Comparison of ENCODE assay signal across 11 mouse cellular contexts in the genomic region with DNA sequence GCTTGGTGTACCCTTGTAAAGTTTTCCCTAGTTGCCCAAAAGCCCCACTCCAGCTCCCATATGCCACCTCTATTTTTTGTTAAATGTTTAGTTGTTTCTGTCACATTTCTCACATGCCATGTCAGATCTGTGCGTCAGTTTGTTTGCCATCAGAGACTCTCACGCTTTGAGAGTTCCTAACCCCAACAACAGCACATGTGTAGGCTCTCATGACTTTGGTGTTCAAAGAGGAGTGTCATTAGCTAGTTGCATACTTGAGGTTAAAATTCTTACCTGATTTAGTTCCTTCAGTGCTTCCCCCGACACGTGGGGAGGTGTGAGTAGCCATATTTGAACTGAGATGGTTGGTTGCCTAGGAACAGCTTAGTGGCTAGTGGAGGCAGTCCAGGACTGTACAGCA. TPM values are rescaled to one million over a fixed set of nuclear protein-coding genes. Genes with fewer than 3 reads are reported as not detected.
A peak's percentile ranks its signal among the peaks of the same experiment; 100 is the strongest.
DNase-seq lines count a peak whose midpoint lies in the region; ATAC-seq and TF ChIP-seq lines count a peak whose summit lies in the region.
"Had no signal": no experiment of that assay in that cellular context is flagged by ENCODE, and none has a peak within 500 bp of the region (broad histone marks: within the 10 kb centered on the region; RNA-seq: fewer than 3 reads in every experiment).

No protein-coding gene starts in this region.

- WGBS in intestine, embryonic 14.5 days, result 88% methylated on average over 4 of the region's 4 CpGs
- 89% methylated on average over 4 of the region's 4 CpGs for WGBS in intestine, postnatal 0 days
- WGBS in forebrain, embryonic 13.5 days, result 46% methylated on average over 4 of the region's 4 CpGs
- WGBS in macrophage (ENCODE audit: missing documents), result 89% methylated on average over 4 of the region's 4 CpGs

- no peaks in the 10 kb centered on the region for H3K9me3 ChIP-seq in intestine, embryonic 14.5 days (ENCODE audit: control insufficient read depth, low read length)
- H3K9me3 ChIP-seq in intestine, postnatal 0 days (ENCODE audit: control insufficient read depth), result no peaks in the 10 kb centered on the region
- peaks cover 4% of the 10 kb centered on the region; the same call in 1 of the 2 replicates for H3K9me3 ChIP-seq in forebrain, embryonic 13.5 days (replicated peaks)
- H3K9me3 ChIP-seq: embryonic facial prominence, embryonic 13.5 days had no signal

- ATAC-seq in intestine, embryonic 14.5 days (replicated peaks; ENCODE audit: low FRiP score, low TSS enrichment, low read depth), result no peak
- no peak for ATAC-seq in intestine, postnatal 0 days
- no peak for ATAC-seq in forebrain, embryonic 13.5 days

- peaks cover 69% of the 10 kb centered on the region for H3K79me2 ChIP-seq in macrophage (ENCODE audit: inconsistent target)

- no peak overlapping the region for H3K27ac ChIP-seq in intestine, embryonic 14.5 days (ENCODE audit: low read depth)
- no peak overlapping the region for H3K27ac ChIP-seq in intestine, postnatal 0 days (ENCODE audit: low read depth, low read length)
- H3K27ac ChIP-seq in brown adipose tissue, adult 24 weeks (replicated peaks; ENCODE audit: low read depth, low read length), result peak overlapping the region; percentile 84
- H3K27ac ChIP-seq in forebrain, embryonic 13.5 days, result no peak overlapping the region
- H3K27ac ChIP-seq in macrophage, result 0 out of 2 replicates have a peak overlapping the region, but pooled peaks have one; percentile 86
- H3K27ac ChIP-seq: embryonic facial prominence, embryonic 13.5 days had no signal

- H3K27me3 ChIP-seq in intestine, embryonic 14.5 days (replicated peaks; ENCODE audit: control insufficient read depth, insufficient read depth, low read length), result no peaks in the 10 kb centered on the region
- peaks cover 61% of the 10 kb centered on the region for H3K27me3 ChIP-seq in intestine, postnatal 0 days (replicated peaks; ENCODE audit: control insufficient read depth, insufficient read depth, low read length)
- no peaks in the 10 kb centered on the region for H3K27me3 ChIP-seq in forebrain, embryonic 13.5 days
- H3K27me3 ChIP-seq: embryonic facial prominence, embryonic 13.5 days had no signal

- H3K4me1 ChIP-seq in intestine, embryonic 14.5 days (replicated peaks; ENCODE audit: control insufficient read depth, insufficient read depth, low read length), result peaks cover 4% of the 10 kb centered on the region; the same call in 1 of the 2 replicates
- H3K4me1 ChIP-seq in intestine, postnatal 0 days (replicated peaks; ENCODE audit: control insufficient read depth, insufficient read depth, low read length), result no peaks in the 10 kb centered on the region
- peaks cover 8% of the 10 kb centered on the region for H3K4me1 ChIP-seq in brown adipose tissue, adult 24 weeks (ENCODE audit: control insufficient read depth, insufficient read depth, insufficient read length, low read length)
- peaks cover 32% of the 10 kb centered on the region for H3K4me1 ChIP-seq in forebrain, embryonic 13.5 days

- TF ChIP-seq CTCF in intestine, postnatal 0 days (IDR thresholded peaks at IDR 0.05; ENCODE audit: low read depth), result no peak

- no peaks in the 10 kb centered on the region for H3K36me3 ChIP-seq in intestine, embryonic 14.5 days (ENCODE audit: control insufficient read depth, insufficient read depth, low read length)
- H3K36me3 ChIP-seq in intestine, postnatal 0 days (ENCODE audit: control insufficient read depth, insufficient read depth), result no peaks in the 10 kb centered on the region
- H3K36me3 ChIP-seq in forebrain, embryonic 13.5 days (ENCODE audit: poor library complexity, severe bottlenecking), result peaks cover 8% of the 10 kb centered on the region; the same call in 1 of the 2 replicates
- no peaks in the 10 kb centered on the region for H3K36me3 ChIP-seq in macrophage (ENCODE audit: inconsistent target)
- H3K36me3 ChIP-seq: embryonic facial prominence, embryonic 13.5 days had no signal

- no peak overlapping the region for H3K9ac ChIP-seq in intestine, embryonic 14.5 days (ENCODE audit: low read length)
- H3K9ac ChIP-seq in intestine, postnatal 0 days (ENCODE audit: low read depth, low read length), result no peak overlapping the region
- no peak overlapping the region; the same call in 1 of the 2 replicates for H3K9ac ChIP-seq in forebrain, embryonic 13.5 days
- H3K9ac ChIP-seq: embryonic facial prominence, embryonic 13.5 days had no signal

- 0 out of 2 replicates have a peak overlapping the region, but pooled peaks have one; percentile 2 for H3K4me2 ChIP-seq in intestine, embryonic 14.5 days (ENCODE audit: low read length)
- no peak overlapping the region for H3K4me2 ChIP-seq in intestine, postnatal 0 days (replicated peaks; ENCODE audit: low read depth)
- peak overlapping the region; percentile 53 for H3K4me2 ChIP-seq in forebrain, embryonic 13.5 days

- H3K4me3 ChIP-seq in intestine, embryonic 14.5 days (ENCODE audit: low read depth, low read length), result no peak overlapping the region
- H3K4me3 ChIP-seq in intestine, postnatal 0 days (ENCODE audit: low read depth, low read length), result no peak overlapping the region
- no peak overlapping the region for H3K4me3 ChIP-seq in brown adipose tissue, adult 24 weeks (ENCODE audit: insufficient read depth, low read depth, low read length)
- peak overlapping the region; percentile 27; the same call in 1 of the 2 replicates for H3K4me3 ChIP-seq in forebrain, embryonic 13.5 days
- H3K4me3 ChIP-seq in macrophage (ENCODE audit: inconsistent target), result no peak overlapping the region
- H3K4me3 ChIP-seq: embryonic facial prominence, embryonic 13.5 days had no signal

- no peak for DNase-seq in intestine, embryonic 14.5 days (ENCODE audit: low spot score)
- DNase-seq in adrenal gland, adult (ENCODE audit: inconsistent age in 2 of 2, low spot score in 1 of 2), result no peak
- no peak for DNase-seq in adrenal gland, postnatal 4 days (ENCODE audit: low spot score in 2 of 2)
- DNase-seq in thymus, postnatal 25 days, result no peak
- DNase-seq: kidney, adult 2 months; thymus, postnatal 36 days had no signal

RNA-seq across cellular contexts. Expression of gene Qk, which starts 2.1 kb away (rescaled TPM):
- 23.1 and 26.8 TPM in 2 replicates for polyA plus RNA-seq in intestine, embryonic 14.5 days (2014; fragmentation: Nextera tagmentation; extraction: Ambion mirVana)
- 7.4 and 8.6 TPM in 2 replicates for polyA plus RNA-seq in intestine, postnatal 0 days (2015; fragmentation: Nextera tagmentation; extraction: Ambion mirVana)
- 165 and 326 TPM in 2 replicates for polyA plus RNA-seq in brown adipose tissue, adult 24 weeks (2012; ENCODE audit: insufficient read depth, insufficient read length, missing spikeins)
- polyA plus RNA-seq in forebrain, embryonic 13.5 days (2015; fragmentation: Nextera tagmentation; extraction: Ambion mirVana), result 54.1 and 56.1 TPM in 2 replicates
- 100 to 1,000 TPM in 24 of 26 experiments, 10 to 100 TPM in 2; 75.0 to 266 (median 162) TPM for total RNA-seq in macrophage (2018; cell fraction: chromatin; rRNA removed)
- total RNA-seq in macrophage (2018; cell fraction: cytosol; rRNA removed), result 100 to 1,000 TPM; 125 to 281 (median 187) TPM
- total RNA-seq in macrophage (2018; cell fraction: nucleus; rRNA removed), result 100 to 1,000 TPM; 133 to 383 (median 214) TPM
- polyA plus RNA-seq in macrophage (2018), result 115 to 166 TPM (median 122 TPM) in 3 replicates
- total RNA-seq in adrenal gland, postnatal 4 days (2021), result 100 to 1,000 TPM; 233 to 246 TPM

Comparison
In these comparisons a context has a peak if more than half of its experiments do, and no peak if none do; other contexts are left out.
1. H3K27ac ChIP-seq: peak in brown adipose tissue, adult 24 weeks (single experiment) and macrophage (single experiment); none in intestine, embryonic 14.5 days (single experiment), intestine, postnatal 0 days (single experiment) and forebrain, embryonic 13.5 days (single experiment).